ENCODE assay signal across 16 mouse cellular contexts in the genomic region with DNA sequence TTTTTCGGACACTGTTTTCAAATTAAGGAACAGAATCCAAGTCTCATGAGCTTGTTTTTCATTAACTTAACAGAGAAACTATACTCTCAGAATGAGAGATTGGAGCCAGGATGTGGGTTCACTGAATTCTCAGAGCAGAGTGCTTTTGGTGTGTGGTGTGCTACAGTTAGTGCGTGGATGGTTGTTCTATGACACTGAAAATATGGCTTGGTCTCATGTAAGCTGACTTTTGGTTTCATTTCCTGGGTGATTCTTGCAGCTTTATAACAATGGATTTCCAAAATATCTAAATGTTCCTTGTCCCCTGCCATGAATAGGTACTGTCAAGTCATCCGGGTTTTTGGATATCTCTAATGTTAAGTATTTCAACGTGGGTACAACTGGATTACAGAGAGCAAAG.
"Had no signal": no experiment of that assay in that cellular context is flagged by ENCODE, and none has a peak within 500 bp of the region (broad histone marks: within the 10 kb centered on the region; RNA-seq: fewer than 3 reads in every experiment).

No protein-coding gene starts in this region.

- H3K36me3 ChIP-seq: kidney, embryonic 15.5 days; limb, embryonic 12.5 days; limb, embryonic 15.5 days; liver, embryonic 15.5 days; midbrain, embryonic 12.5 days; midbrain, embryonic 15.5 days; neural tube, embryonic 13.5 days had no signal

- H3K27ac ChIP-seq: kidney, embryonic 15.5 days; limb, embryonic 12.5 days; limb, embryonic 15.5 days; liver, embryonic 15.5 days; midbrain, embryonic 12.5 days; midbrain, embryonic 15.5 days; neural tube, embryonic 13.5 days had no signal

- DNase-seq: kidney, postnatal 10 days; kidney, postnatal 36 days; left cerebral cortex, postnatal 4 days; lung, adult 2 months; lung, postnatal 14 days; lung, postnatal 4 days; thymus, adult 18-20 months; thymus, postnatal 36 days had no signal

- ATAC-seq: midbrain, embryonic 15.5 days had no signal

- H3K9me3 ChIP-seq: kidney, embryonic 15.5 days; limb, embryonic 12.5 days; limb, embryonic 15.5 days; liver, embryonic 15.5 days; midbrain, embryonic 12.5 days; midbrain, embryonic 15.5 days; neural tube, embryonic 13.5 days had no signal

- H3K9ac ChIP-seq: kidney, embryonic 15.5 days; limb, embryonic 12.5 days; limb, embryonic 15.5 days; liver, embryonic 15.5 days; midbrain, embryonic 12.5 days; midbrain, embryonic 15.5 days; neural tube, embryonic 13.5 days had no signal

- H3K27me3 ChIP-seq: kidney, embryonic 15.5 days; limb, embryonic 12.5 days; limb, embryonic 15.5 days; liver, embryonic 15.5 days; midbrain, embryonic 12.5 days; midbrain, embryonic 15.5 days; neural tube, embryonic 13.5 days had no signal

- H3K4me3 ChIP-seq: kidney, embryonic 15.5 days; limb, embryonic 12.5 days; limb, embryonic 15.5 days; liver, embryonic 15.5 days; midbrain, embryonic 12.5 days; midbrain, embryonic 15.5 days; neural tube, embryonic 13.5 days had no signal

- H3K4me1 ChIP-seq: kidney, embryonic 15.5 days; limb, embryonic 12.5 days; liver, embryonic 15.5 days; midbrain, embryonic 12.5 days; midbrain, embryonic 15.5 days; neural tube, embryonic 13.5 days had no signal

- H3K4me2 ChIP-seq: kidney, embryonic 15.5 days; limb, embryonic 12.5 days; limb, embryonic 15.5 days; liver, embryonic 11.5 days; liver, embryonic 15.5 days; midbrain, embryonic 12.5 days; midbrain, embryonic 15.5 days; neural tube, embryonic 13.5 days had no signal
